Mouse (Mus musculus): ENCODE data around the gene Nsl1.
A peak's percentile ranks its signal among the peaks of the same experiment; 100 is the strongest.

Nsl1 gene

GRCm38 (mm10) chr1:191092050-191092449 lies 29.2 kb downstream of the Nsl1 start:
- no peak for DNase-seq (ENCODE audit: extremely low spot score, low spot score)

GRCm38 (mm10) chr1:191093578-191093977 lies 30.8 kb downstream of the Nsl1 start:
- no peak for DNase-seq (ENCODE audit: extremely low spot score, low spot score)

GRCm38 (mm10) chr1:191095019-191095418 lies 32.2 kb downstream of the Nsl1 start:
- no peak for DNase-seq (ENCODE audit: extremely low spot score, low spot score)

- DNase-seq (ENCODE audit: extremely low spot score, low spot score): peak; percentile 22
Observed at GRCm38 (mm10) chr1:191096871-191097681, 34.3 kb downstream of the Nsl1 start.

- peak; percentile 58 for DNase-seq (ENCODE audit: extremely low spot score, low spot score)
Observed at GRCm38 (mm10) chr1:191097802-191098747, 35.3 kb downstream of the Nsl1 start, which contains the start of gene Batf3. TSS of gene Batf3 (plus strand) at chr1:191097847.

GRCm38 (mm10) chr1:191099114-191099513 lies 36.3 kb downstream of the Nsl1 start:
- DNase-seq (ENCODE audit: extremely low spot score, low spot score): peak; percentile 28

GRCm38 (mm10) chr1:191099772-191100291 lies 37.0 kb downstream of the Nsl1 start:
- no peak for DNase-seq (ENCODE audit: extremely low spot score, low spot score)

- no peak for DNase-seq (ENCODE audit: extremely low spot score, low spot score)
Observed at GRCm38 (mm10) chr1:191102730-191103370, 40.0 kb downstream of the Nsl1 start.

GRCm38 (mm10) chr1:191105246-191105645 lies 42.4 kb downstream of the Nsl1 start:
- DNase-seq (ENCODE audit: extremely low spot score, low spot score): no peak

- no peak for DNase-seq (ENCODE audit: extremely low spot score, low spot score)
Observed at GRCm38 (mm10) chr1:191107306-191107705, 44.5 kb downstream of the Nsl1 start.

- no peak for DNase-seq (ENCODE audit: extremely low spot score, low spot score)
Observed at GRCm38 (mm10) chr1:191109907-191110306, 47.1 kb downstream of the Nsl1 start.

- no peak for DNase-seq (ENCODE audit: extremely low spot score, low spot score)
Observed at GRCm38 (mm10) chr1:191111146-191111545, 48.3 kb downstream of the Nsl1 start.

GRCm38 (mm10) chr1:191114868-191115267 lies 52.1 kb downstream of the Nsl1 start:
- DNase-seq (ENCODE audit: extremely low spot score, low spot score): no peak

GRCm38 (mm10) chr1:191115514-191116238 lies 52.9 kb downstream of the Nsl1 start:
- no peak for DNase-seq (ENCODE audit: extremely low spot score, low spot score)

GRCm38 (mm10) chr1:191122744-191123143 lies 59.9 kb downstream of the Nsl1 start:
- no peak for DNase-seq (ENCODE audit: extremely low spot score, low spot score)

- no peak for DNase-seq (ENCODE audit: extremely low spot score, low spot score)
Observed at GRCm38 (mm10) chr1:191123696-191124095, 60.9 kb downstream of the Nsl1 start.

GRCm38 (mm10) chr1:191124288-191124687 lies 61.5 kb downstream of the Nsl1 start:
- no peak for DNase-seq (ENCODE audit: extremely low spot score, low spot score)

- peak; percentile 80 for DNase-seq (ENCODE audit: extremely low spot score, low spot score)
Observed at GRCm38 (mm10) chr1:191125811-191126638, 63.2 kb downstream of the Nsl1 start.

GRCm38 (mm10) chr1:191131692-191132091 lies 68.9 kb downstream of the Nsl1 start:
- DNase-seq (ENCODE audit: extremely low spot score, low spot score): no peak

- DNase-seq (ENCODE audit: extremely low spot score, low spot score): no peak
Observed at GRCm38 (mm10) chr1:191132240-191132639, 69.4 kb downstream of the Nsl1 start.
